Mouse (Mus musculus): Measurements from ENCODE around the gene Dock4.
A peak's percentile ranks its signal among the peaks of the same experiment; 100 is the strongest.

Dock4 gene

DNA sequence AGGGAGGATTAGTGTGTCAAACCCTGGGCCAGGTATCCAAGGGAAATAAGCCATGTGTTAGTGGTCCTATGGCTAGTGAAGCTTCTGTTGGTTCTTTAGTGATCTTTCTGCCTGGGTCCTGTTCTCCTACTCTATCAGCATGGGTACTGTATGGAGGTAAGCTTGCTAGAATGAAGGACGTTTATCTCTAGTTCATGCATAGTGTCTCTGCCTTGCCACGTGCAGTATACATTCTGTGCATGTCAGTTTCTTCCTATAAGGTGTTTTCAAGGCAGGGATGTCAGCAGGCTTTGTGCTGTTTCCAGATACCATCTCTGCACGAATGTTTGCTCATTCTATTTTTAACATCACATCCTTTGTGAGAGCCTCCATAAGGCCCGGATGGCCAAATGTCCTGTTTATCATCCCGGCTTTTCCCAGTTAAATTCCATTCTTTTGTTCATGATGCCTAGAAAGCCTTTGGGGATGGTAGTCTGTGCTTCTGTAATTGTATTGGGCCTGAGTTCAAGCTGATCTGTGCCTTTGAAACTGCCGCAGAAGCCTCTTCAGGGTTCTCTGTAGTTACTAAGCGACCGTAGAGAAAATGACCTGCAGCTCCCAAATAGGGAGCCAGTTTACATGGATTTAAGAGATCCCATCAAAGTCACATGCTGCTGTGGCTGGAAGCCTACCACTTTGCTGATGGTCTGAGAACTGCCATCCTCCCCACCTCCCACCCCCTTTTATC, 66.1 kb downstream of the Dock4 start:
- no peak for DNase-seq

DNA sequence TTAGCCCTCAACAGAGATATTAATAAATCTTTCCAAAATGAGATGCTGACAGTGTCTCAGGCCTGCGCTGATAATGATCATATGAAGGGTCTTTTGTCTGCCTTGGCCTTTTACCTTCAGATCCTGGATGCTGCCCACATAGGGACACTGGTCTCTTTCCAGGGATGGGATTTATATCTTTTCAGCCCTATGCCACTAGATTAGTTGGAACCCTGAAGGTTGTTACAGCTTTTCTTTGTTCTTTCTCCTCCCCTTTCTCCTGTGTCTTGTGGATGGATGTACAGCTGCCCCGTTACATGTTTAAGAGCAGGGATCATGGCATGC, 66.6 kb downstream of the Dock4 start:
- no peak for DNase-seq

DNA sequence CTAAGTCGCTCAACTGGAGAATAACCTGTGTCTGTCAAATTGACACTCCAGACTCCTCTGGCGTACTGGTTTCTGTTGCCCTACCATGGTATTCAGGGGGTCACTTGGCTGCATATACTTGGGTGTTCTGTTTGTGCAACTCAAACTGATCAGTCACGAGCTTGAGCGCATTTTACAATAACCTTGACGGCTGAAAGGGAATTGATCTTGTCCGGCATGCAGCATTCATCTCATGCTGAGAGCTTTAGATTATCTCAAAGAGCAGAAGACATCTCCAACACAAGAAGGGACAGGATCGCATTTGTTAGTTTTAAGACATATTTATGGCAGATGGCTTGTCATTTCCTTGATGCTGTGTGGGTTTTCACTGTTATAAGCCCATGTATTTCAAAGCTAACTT, 67.2 kb downstream of the Dock4 start:
- no peak for DNase-seq

DNA sequence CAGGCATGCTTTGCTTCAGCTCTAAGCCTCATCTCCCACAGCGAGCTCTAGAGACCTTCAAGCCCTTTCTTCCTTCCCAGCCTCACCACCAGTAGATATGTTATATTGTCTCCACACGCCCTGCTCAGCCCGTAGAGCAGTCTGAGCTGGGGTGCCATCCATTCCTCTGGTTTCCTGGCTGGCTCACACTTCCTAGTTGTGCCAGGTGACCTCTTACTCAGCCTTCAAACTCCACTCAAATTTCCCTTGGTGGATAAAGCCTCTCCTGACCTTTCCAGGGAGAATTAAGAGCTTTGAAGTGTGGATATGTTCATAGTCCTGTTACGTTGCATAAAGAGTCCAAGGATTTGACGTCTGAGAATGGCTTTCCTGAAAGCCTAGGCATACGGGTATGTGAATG, 68.3 kb downstream of the Dock4 start:
- DNase-seq = no peak

DNA sequence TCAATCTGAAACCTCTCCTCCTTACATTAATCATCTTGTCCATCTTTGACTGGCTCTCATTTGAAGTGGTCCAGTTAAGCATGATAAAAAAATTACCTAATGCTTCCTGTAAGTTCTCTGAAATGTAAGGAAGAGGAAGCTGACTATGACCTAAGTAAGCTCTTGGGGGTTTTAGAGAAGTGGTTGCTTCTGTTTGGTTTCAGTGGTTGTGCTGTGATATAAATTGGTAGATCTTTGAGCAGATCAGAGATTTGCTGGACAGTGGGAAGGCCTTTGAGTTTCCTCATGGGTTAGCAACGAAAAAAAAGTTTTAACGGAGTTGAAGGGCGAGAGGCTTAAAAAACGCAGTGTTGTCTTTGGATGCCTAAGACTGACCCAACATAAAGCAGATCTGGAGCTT, 76.7 kb downstream of the Dock4 start:
- no peak for DNase-seq

DNA sequence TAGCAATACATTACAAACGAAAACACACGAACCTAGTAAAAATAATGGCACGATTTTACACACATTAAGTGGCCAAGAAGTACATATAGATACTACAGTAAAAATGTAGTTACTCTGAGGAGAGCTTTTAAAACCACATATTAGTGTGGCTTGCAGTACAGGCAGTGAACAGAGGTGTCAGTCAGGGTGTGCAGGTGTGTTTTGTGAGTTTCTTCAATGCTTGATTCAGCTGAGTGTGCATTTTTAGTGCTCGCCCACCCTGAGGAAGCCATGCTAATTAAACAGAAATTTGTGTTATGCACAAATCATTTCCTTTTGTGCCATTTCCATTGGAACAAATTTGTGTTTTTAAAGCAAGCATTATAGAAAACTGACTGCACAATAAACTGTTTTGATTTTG, 77.3 kb downstream of the Dock4 start:
- no peak for DNase-seq

DNA sequence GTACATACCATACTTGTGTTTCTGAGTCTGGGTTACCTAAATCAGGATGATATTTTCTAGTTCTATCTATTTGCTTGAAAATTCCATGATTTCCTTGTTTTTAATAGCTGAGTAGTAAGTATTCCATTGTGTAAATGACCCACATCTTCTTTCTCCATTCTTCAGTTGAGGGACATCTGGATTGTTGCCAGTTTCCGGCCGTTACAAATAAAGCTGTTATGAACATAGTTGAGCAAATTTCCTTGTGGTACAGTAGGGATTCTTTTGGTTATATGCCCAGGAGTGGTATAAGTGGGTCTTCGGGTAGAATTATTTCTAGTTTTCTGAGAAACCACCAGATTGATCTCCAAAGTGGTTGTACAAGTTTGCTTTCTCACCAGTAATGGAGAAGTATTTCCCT, 79.3 kb downstream of the Dock4 start:
- no peak for DNase-seq

DNA sequence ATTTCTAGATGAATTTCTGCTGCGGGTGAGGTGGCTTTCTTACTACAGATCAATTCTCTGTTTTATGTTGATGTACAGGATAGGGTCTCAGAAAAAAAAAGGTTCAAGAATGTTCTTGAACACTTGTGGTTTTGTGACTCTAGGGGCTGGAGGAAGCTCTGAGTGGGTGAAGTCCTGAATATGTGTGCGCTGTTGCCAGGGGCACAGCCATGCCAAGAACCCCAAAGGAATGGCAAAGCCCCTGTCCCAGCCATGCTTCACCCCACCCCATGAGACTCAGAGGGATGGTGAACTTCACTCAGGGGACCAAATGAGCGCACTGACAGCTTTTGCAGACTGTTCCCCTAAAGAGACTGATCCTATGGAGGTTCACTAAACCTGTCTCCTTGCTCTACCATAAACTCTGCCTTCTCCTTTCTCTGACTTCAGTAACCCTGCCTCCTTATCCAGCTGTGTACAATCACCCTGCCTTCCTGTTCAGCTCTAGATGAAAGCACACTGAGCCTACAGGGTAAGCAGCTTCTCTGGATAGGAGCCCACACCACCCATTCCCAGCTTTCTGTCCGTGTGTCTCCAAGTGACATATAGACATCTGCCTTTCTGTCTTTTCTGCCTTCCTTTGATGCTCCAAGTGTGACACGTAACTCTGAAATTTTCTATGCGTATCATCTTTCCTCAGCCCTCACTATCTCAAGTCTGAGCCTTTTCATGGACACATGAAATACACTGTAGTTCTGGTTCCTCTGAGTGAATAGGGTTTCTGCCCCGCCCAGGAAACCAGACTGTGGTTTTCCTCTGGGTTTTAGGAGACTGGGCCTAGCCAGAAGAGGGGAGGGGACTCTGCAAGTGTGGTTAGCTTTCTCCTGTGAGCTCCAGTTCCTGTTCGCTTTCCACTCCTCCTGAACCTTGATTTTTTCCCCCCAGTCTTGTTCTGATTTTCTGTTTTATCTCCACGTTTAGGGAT, 90.2 kb downstream of the Dock4 start:
- peak; percentile 9 to 31 for DNase-seq

DNA sequence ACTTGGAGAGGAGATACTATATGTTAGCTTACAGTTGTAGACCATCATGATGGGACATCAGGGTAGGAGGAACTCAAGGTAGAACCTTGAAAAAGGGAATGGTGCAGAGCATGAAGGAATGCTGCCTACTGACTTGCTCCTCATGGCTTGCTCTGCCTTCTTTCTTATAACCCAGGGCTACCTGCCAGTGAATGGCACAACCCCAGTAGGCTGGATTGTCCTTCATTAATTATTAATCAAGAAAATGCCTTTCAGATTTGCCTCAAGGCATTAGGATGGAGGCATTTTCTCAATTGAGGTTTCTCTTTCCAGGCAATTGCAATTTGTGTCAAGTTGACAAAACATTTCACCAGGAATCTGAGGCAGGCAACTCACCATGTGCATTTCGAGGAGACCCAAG, 92.1 kb downstream of the Dock4 start:
- no peak for DNase-seq

DNA sequence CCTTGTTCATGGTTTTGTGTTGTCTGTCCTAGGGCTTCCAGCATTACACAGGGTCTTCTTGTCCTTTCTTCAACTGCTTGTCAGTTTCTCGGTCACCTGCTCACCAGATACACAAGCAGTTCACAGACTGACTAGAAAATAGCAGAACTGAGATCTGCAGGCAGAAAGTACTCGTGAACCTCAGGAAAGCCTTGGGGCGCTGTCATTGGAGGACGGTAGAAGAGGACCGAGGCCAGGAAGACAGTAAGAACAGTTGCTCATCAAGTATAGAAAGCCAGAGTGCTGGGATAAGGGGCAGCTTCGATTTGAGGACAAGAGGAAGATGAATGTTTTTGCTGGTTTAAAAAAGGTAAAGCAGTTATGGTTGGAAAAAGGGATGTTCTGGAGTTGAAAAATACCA, 92.6 kb downstream of the Dock4 start:
- DNase-seq = no peak

DNA sequence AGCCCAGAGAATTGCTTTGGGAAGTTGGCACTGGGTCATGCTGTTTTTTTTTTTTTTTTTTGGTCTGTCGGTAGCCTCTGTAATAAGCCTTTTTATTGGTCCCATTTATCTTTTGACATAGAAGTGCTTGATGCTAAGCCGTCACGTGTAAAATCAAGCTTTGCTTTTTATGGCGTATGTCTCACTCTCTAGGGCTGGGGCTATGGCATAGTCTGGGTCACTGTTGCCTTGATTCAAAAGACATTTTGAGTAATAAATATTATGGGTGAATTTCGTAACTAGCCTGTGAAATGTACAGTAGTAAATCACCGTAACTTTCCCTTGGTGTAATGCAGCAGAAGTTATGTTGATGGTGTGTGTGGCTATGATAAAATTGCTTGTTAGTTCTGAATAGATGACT, 93.0 kb downstream of the Dock4 start:
- DNase-seq = no peak

DNA sequence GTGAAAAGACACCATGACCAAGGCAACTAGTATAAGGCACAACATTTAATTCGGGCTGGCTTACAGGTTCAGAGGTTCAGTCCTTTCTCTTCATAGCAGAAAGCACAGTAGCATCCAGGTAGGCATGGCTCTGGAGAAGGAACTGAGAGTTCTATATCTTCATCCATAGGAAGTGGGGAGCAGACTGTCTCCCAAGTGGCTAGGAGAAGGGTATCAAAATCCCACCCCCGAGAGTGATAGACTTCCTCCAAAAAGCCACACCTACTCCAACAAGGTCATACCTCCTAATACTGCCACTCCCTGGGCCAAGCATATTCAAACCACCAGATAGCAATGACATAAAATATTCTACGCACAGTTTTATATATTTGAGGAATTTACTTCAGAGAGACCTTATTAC, 98.5 kb downstream of the Dock4 start:
- DNase-seq = no peak

DNA sequence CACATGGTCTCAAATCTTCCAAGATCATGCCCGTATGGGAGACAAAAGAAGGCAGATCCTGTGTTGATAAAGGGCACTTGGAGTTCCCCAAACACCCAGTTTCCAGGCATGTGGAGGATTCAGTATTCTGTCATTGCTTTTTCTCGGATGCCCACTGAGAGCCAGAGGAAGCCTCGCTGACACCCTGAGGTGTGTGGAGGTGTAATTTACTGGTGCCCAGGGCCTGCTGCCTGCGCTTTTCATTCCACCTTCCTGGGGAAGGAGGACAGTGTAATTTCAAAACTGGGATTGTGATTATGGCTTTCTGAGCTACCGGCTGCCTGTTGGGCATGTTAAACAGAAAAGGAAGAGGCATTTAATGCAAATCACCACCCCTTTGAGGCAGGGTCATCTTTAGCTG, 101.1 kb downstream of the Dock4 start:
- no peak for DNase-seq

DNA sequence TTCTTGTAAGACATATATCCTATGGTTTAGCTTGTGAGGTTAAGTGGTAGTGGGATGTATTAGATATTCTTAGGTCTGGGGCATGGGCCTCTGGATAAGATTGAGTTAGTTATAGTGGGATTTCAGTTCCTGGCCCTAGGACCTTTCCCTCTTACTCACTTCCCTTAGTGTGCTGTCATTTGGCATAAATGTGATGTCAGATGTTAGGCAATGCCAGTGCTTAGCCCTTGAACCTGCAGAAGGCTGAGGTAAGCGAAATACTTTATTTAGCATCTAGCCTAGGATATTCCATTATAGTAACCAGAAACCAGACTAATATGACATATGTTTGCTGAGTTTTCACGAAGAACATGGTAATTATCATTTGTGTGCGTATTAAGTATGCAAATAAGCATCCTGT, 105.6 kb downstream of the Dock4 start:
- DNase-seq = no peak

DNA sequence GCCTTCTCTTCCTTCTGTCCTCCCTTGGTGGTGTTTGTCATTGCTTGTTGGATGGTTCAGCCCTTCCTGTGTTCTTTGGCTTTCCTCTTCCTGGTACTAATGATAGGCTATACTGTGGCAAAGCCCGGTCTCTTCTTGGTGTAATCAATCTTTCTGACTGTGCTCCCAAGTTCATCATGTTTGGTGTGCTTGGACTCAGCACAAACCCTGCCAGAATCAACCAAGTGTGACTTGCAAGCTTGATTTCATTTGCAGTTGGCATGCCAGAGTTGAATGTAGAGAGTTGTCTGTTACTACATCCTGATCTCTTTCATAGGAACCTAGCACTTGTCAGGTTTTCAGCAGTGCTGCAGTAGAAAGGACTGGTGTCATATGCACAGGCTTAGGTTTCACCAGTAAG, 106.4 kb downstream of the Dock4 start:
- DNase-seq = no peak

DNA sequence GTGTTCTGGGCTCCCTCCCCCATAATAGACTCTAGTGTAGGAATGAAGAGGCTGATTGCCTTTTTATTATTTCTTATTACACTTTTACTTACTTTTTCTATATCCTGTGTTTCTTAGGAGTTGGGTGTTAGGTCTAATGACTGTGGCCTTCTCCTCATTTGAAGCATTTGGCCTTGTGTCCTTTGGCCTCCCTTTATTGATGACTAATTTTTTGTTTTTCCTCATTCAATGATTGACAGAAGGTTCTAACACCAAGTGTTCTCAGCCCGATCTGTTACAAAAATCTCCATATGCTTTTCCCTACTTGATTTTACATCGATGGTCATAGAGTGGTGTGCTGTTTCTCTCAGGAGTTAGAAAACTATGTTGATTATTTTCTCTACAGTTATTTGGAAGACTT, 108.2 kb downstream of the Dock4 start:
- no peak for DNase-seq

DNA sequence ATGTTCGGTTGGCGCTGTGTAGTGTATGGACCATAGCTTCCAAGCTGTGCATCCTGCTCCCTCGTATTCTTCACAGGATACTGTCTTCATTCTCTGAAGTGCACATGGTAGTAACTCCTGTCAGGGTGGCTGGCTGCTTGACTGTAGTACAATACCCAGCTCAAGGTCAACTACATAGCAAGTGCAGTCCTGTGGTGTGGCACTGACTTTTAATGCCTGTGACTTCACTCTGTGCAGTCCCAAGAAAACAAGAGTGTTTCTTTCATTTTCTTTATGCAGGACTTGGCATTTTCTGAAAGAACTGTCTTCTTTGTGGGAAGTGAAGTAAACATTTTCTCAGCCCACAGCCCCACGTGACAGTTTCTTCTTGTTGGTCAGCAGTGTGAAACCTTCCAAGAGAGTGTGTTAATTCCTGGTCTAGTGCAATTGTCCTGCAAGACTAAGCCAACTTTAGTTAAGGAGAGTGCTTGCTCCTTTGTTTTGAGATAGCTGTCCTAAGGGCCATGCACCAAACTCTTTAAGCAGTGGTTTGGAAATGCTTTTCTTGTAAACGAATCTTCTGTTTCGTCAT, 109.3 kb downstream of the Dock4 start:
- DNase-seq = no peak

DNA sequence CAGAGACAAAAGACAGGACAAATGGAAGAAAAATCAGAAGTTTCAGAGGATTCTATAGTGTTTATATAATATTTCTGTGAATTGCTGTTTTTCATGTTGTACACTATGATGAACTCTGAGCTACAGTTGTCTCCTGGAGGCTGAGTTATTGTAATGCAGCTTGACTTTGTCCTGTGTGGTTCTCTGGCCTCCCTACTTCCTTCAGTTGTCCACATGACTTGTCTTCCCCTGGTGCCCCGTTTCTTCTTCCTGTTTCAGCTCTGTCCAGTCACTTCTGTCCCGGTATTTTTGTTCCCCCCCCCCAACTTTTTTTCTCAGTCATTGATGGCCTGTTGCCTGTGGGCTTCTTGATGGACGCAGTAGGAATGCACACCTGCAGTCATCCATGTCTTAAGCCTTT, 112.8 kb downstream of the Dock4 start:
- no peak for DNase-seq

DNA sequence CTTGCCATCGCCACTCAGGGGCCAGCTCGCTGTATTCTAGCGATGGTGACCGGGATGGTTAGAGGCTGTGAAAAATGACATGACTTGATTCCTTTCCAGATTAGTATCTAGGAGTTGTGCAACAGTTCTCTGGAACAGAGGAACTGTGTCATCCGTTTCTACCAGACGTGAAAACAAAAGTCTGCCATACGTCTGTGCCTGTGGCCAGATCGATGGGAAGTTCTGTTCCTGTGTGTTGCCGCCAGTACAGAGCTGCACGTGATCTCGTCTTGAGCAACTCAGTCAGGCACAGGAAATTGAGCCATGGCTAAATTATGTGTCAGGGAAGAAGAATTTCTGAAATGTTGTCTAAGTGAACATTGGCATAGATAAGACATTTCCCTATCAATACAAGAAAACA, 113.4 kb downstream of the Dock4 start:
- DNase-seq = peak in 1 of 2 experiments; percentile 3

DNA sequence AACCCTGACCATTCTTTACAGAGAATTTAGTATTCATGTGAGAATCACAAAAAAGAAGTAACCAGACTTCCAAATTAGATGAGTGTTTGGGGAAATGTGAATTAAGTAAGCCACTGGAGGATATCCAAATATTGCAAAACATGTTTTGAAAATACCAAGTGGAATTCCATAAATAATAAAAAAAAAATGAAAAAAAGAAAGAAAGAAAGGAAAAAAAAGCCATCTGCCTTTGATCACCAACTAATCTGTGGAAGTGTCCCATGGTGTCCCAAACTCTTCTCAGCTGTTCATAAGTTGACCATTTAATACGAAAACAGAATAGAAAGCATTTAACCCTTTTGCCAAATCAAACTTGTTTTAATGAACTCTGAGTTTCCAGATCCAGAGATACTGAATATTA, 118.0 kb downstream of the Dock4 start:
- no peak for DNase-seq

DNA sequence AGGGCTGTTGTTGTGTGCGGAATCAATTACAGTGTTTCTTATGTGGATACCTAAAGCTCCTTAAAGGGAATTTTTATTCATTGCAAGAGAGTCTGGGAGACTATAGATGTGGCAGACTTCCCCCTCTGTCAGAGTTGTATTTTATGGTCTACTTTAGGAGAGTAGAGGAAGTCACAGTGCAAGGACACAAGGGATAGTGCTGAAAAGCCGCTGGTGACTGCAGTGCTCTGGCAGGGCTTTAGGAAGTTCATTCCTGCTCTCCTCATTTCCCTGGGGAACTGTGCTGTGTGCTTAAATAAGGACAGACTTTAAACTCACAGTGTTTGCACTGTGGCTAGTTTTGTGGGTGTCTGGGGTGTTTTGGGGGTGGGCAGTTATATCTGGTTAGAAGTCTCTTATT, 118.5 kb downstream of the Dock4 start:
- DNase-seq = no peak

DNA sequence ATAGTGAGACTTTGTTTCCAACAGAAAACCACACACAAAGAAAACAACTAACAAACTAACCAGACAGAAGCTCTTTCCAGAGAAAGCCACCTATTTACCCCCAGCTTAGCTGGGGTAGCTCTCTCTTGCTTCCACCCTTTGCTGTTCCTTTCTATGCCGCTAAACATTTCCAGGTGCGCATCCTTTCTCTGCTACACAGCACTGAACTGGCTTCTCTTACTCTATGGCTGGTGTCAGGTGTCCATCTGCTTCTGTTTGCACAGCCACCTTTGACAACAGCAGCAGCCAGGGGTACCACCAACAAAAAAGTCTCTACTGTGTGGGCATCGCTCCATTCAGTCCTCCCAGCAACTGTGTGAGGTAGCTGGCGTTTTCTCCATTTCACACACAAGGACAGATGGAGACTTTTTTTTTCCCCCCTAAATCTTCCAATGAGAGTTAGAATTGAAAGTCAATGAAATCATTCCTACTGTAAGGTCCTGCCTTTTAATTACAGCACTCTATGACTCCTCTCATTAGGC, 122.7 kb downstream of the Dock4 start:
- DNase-seq = no peak

DNA sequence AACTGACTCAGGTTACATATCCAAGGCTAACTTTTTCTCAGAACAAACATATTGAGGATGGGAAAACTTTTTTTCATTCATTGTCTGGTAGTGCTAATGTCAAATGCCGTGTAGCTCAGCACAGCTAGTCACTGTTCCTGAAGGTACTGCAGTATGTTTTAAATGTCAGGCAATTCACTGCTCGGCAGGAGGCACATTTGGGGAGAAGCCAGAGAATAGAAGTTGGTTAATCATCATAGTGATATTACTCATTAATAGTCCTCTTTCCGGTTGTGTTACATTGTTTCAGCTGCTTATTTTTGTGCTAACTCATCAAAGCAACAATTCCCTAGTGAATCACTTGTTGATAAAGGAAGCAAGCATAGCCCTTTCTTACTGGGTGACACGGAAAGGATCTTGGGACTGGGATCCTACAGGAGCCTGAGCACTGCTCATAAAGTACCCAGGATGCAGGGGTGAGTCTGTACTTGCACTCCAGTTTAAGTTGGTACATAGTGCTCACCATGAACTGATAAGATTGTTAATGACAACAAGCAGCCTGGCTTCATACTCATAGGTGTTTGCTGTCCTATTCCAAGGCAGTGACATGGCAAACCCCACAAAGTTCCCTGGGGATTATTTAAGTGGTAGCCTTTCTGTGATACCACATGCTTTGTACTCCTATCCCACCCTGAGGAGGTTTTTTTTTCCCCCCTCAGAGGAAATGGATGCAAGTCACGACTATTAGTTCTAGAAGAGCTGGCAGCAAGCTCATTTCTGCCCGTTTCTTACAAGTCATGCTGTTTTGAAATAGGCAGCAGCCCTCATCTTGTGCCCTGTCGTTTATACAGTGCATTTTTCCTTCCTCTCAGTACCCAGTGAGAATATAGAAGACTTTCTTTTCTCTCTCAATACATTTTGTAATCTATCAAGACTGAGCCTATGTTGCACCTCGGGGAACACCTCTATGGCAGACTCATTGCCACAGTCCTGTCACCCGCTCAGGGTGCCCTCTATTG, 123.5 kb downstream of the Dock4 start:
- DNase-seq = no peak
